Mouse (Mus musculus) limb, embryonic 13.5 days (tissue): ENCODE measurements around the gene Csrp1. TPM values are rescaled to one million over a fixed set of nuclear protein-coding genes. Genes with fewer than 3 reads are reported as not detected.
A peak's percentile ranks its signal among the peaks of the same experiment; 100 is the strongest.

ENCODE experiments used
- ATAC-seq: fragments of 200-750 bp; cut with Nextera tagmentation; 2 replicates; pipeline ENCODE4 v1.8.0; 2017; ENCODE audit warnings: low read depth, moderate number of reproducible peaks, moderate TSS enrichment; ENCODE audit not compliant: low FRiP score
- H3K27ac ChIP-seq: fragments of 300-500 bp; sonication (generic); 2 replicates; pipeline ENCODE4 v1.5.1; 2015; ENCODE audit warnings: inconsistent platforms, mild to moderate bottlenecking, moderate library complexity
- H3K27me3 ChIP-seq: fragments of 300-500 bp; sonication (generic); 2 replicates; pipeline ENCODE4 v1.6.1; 2015; ENCODE audit warnings: mild to moderate bottlenecking, inconsistent platforms
- H3K36me3 ChIP-seq: fragments of 300-500 bp; sonication (generic); 2 replicates; pipeline ENCODE4 v1.6.1; 2015; ENCODE audit warnings: inconsistent platforms, mild to moderate bottlenecking, moderate library complexity
- H3K4me1 ChIP-seq: fragments of 300-500 bp; sonication (generic); 2 replicates; pipeline ENCODE4 v1.6.1; 2015; ENCODE audit warnings: inconsistent platforms
- H3K4me2 ChIP-seq: fragments of 300-500 bp; sonication (generic); replicated peaks from 2 replicates; pipeline ENCODE4 v1.6.1; 2015; ENCODE audit warnings: inconsistent platforms, mild to moderate bottlenecking, moderate library complexity
- H3K4me3 ChIP-seq: fragments of 300-500 bp; sonication (generic); 2 replicates; pipeline ENCODE4 v1.5.1; 2015; ENCODE audit warnings: moderate library complexity, mild to moderate bottlenecking, inconsistent platforms
- H3K9ac ChIP-seq: fragments of 300-500 bp; sonication (generic); 2 replicates; pipeline ENCODE4 v1.6.1; 2015; ENCODE audit warnings: mild to moderate bottlenecking, inconsistent platforms
- H3K9me3 ChIP-seq: fragments of 300-500 bp; sonication (generic); 2 replicates; pipeline ENCODE4 v1.6.1; 2016; ENCODE audit warnings: inconsistent platforms
- WGBS: fragments of 180-500 bp; shearing (Covaris S2); methylation state at CpG from one replicate; pipeline ENCODE4 v1.1.7; 2015; 5-methylcytosine and 5-hydroxymethylcytosine counted together
- polyA plus RNA-seq: library from polyadenylated mRNA; unstranded; fragments of >200 nt; fragmentation: Nextera tagmentation; extraction: Ambion mirVana; gene quantifications from 2 replicates; pipeline ENCODE4 v1.2.1, GENCODE M21; 2015

The Csrp1 gene
- polyA plus RNA-seq, result 74.0 and 77.5 TPM in 2 replicates

GRCm38 (mm10) chr1:135719983-135720382, at the start of gene Csrp1:
TSS of gene Csrp1 (plus strand) at chr1:135720061.
- 64% methylated on average over 6 of the region's 6 CpGs for WGBS
- Histone ChIP-seq H3K27me3 (no peaks in the 10 kb centered on the region), H3K36me3 (no peaks in the 10 kb centered on the region), H3K4me3 (no peak within 1 kb of the TSS), H3K4me1 (no peaks in the 10 kb centered on the region), H3K9ac (no peak within 1 kb of the TSS), H3K9me3 (no peaks in the 10 kb centered on the region), H3K27ac (no peak within 1 kb of the TSS), H3K4me2 (peak within 1 kb of the TSS; percentile 27; the same call in 1 of the 2 replicates)
- ATAC-seq, result no peak

DNA sequence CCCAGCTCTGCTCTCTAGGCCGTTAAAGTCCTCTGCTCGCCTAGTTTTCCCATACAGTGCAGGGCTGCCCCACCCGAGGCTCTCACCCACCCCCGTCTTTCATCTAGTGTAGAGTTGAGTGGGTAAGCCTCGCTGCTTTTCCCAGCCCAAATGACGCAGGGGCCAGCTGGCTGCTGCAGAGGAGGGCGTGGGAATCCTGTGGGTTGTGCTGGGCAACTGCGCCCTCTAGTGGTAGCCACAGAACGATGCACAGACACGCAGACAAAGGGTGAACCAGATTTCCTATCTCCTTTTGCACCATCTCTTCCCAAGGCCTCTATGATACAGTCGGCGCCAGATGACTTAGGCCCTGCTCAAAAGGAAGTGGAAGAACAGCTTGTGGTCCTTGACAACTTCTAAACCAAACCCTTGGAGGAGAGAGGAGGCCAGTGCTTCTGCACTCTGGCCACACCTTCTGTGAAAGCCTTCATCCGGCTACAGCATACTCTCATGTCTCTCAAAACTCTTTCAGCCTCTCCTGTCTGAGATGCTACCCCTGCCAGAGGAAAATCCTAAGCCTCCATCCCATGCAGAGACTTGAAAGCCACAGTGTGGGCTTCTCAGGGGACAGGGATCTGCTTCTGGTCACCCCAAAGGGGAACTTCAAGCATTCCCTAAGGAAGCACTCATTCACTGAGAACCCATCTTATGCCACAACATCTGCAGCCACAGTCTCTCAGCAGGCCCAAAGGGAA, 49.3 kb upstream of the Csrp1 start:
- no peak overlapping the region for H3K9ac ChIP-seq
- WGBS, result 8% methylated on average over 13 of the region's 13 CpGs
- H3K4me2 ChIP-seq, result 0 out of 2 replicates have a peak overlapping the region, but pooled peaks have one; percentile 34
- H3K4me3 ChIP-seq, result no peak overlapping the region
- no peaks in the 10 kb centered on the region for H3K36me3 ChIP-seq
- peak; percentile 64 for ATAC-seq
- no peak overlapping the region for H3K27ac ChIP-seq
- peaks cover 36% of the 10 kb centered on the region for H3K4me1 ChIP-seq
- H3K27me3 ChIP-seq, result no peaks in the 10 kb centered on the region
- H3K9me3 ChIP-seq, result no peaks in the 10 kb centered on the region

DNA sequence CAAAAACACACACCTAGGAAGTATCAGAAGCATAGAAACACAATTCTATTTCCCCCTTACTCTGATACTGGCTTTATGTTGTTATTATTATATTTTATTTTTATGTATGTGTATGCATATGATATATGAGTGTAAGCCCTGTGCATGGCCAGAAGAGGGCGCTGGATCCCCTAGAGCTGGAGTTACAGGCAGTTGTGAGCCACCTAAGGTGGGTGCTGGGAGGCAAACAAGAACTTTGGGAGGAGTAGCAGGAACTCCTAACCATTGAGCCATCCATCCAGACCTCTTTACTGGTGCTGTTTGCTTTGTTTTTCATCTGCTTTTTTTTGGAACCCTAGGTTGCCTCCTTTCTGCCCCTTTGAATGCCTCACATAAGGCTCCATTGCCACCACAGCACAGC, 48.5 kb upstream of the Csrp1 start:
- ATAC-seq, result no peak

DNA sequence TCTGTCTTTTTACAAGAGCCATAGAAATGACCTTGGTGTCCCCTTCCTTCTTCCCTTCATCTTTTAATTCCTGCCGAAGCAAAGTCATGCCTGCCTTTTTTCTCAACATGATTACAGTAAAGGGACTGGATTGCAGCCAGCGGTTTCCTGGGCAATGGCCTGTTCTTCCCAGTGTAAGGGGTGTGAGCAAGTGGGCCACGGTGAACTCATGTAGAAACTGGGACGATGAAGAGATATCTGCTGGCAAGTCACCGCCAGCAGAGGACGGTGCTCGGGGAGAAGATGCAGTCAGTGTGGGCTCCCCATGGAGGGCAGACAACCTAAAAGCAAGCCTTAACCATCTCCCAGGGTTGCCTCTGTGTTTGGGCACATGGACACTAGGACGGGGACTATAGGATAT, 47.9 kb upstream of the Csrp1 start:
- H3K36me3 ChIP-seq, result no peaks in the 10 kb centered on the region
- ATAC-seq, result no peak
- H3K4me2 ChIP-seq, result no peak overlapping the region
- no peaks in the 10 kb centered on the region for H3K9me3 ChIP-seq
- 81% methylated on average over 8 of the region's 8 CpGs for WGBS
- 0 out of 2 replicates have a peak overlapping the region, but pooled peaks have one; percentile 4 for H3K9ac ChIP-seq
- H3K4me3 ChIP-seq, result no peak overlapping the region
- H3K27me3 ChIP-seq, result no peaks in the 10 kb centered on the region
- H3K27ac ChIP-seq, result no peak overlapping the region
- peaks cover 34% of the 10 kb centered on the region for H3K4me1 ChIP-seq

More for the DNA sequence above, 48.5 kb upstream of the Csrp1 start:
- Histone ChIP-seq H3K36me3 (no peaks in the 10 kb centered on the region), H3K4me3 (no peak overlapping the region), H3K27me3 (no peaks in the 10 kb centered on the region), H3K9ac (no peak overlapping the region), H3K4me1 (peaks cover 34% of the 10 kb centered on the region), H3K9me3 (no peaks in the 10 kb centered on the region), H3K27ac (no peak overlapping the region), H3K4me2 (no peak overlapping the region)
- WGBS, result 30% methylated on average over 1 of the region's 1 CpGs

- 60% methylated on average over 4 of the region's 4 CpGs for WGBS
- H3K36me3 ChIP-seq, result no peaks in the 10 kb centered on the region
- no peak overlapping the region for H3K4me2 ChIP-seq
- H3K27ac ChIP-seq, result no peak overlapping the region
- H3K4me3 ChIP-seq, result no peak overlapping the region
- ATAC-seq, result no peak
- H3K9me3 ChIP-seq, result no peaks in the 10 kb centered on the region
- peaks cover 34% of the 10 kb centered on the region for H3K4me1 ChIP-seq
- H3K27me3 ChIP-seq, result no peaks in the 10 kb centered on the region
- H3K9ac ChIP-seq, result peak overlapping the region; percentile 35; the same call in 1 of the 2 replicates
Observed at GRCm38 (mm10) chr1:135672374-135672773, 47.5 kb upstream of the Csrp1 start.

- no peak overlapping the region for H3K4me2 ChIP-seq
- H3K9me3 ChIP-seq, result no peaks in the 10 kb centered on the region
- no peaks in the 10 kb centered on the region for H3K36me3 ChIP-seq
- H3K4me1 ChIP-seq, result peaks cover 28% of the 10 kb centered on the region
- 80% methylated on average over 14 of the region's 14 CpGs for WGBS
- H3K27me3 ChIP-seq, result no peaks in the 10 kb centered on the region
- H3K9ac ChIP-seq, result no peak overlapping the region
- no peak overlapping the region for H3K27ac ChIP-seq
- no peak overlapping the region for H3K4me3 ChIP-seq
- ATAC-seq, result no peak
Observed at GRCm38 (mm10) chr1:135673423-135673822, 46.4 kb upstream of the Csrp1 start.

DNA sequence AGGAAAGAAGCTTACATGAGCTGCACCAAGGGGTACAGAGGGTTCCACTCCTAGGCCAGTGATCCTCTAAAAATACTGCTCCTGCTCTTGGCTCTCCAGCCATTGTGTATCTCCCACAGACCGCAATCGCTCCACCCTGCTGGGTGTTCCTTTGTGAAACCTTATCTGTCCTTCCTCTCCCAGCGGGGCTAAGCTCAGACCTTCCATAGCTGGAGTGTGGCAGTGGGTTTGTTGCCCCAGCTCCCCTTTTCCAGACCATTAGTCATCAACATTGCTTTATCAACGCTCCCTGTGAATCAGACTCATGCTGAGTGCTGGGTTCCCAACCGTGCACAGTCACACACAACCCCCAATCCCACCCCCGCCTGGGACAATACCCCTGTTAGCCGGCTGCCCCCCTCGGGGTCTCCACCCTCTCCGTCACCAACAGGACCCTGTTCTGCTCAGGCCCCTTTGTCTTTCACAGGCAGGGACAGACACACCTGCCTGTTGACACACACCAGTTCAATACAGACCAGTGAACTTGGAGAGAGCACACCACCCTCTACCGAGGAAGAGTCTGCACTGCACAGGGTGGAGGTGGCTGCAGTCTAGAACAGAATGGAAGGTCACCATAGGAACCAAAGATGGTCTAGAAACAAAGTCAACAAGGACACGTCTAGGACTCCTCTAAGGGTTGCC, 44.3 kb upstream of the Csrp1 start:
- WGBS, result 56% methylated on average over 11 of the region's 11 CpGs
- no peaks in the 10 kb centered on the region for H3K27me3 ChIP-seq
- peaks cover 6% of the 10 kb centered on the region; the same call in 1 of the 2 replicates for H3K4me1 ChIP-seq
- no peak for ATAC-seq
- no peak overlapping the region for H3K27ac ChIP-seq
- H3K9ac ChIP-seq, result no peak overlapping the region
- H3K9me3 ChIP-seq, result no peaks in the 10 kb centered on the region
- H3K4me3 ChIP-seq, result no peak overlapping the region
- no peak overlapping the region for H3K4me2 ChIP-seq
- H3K36me3 ChIP-seq, result no peaks in the 10 kb centered on the region

DNA sequence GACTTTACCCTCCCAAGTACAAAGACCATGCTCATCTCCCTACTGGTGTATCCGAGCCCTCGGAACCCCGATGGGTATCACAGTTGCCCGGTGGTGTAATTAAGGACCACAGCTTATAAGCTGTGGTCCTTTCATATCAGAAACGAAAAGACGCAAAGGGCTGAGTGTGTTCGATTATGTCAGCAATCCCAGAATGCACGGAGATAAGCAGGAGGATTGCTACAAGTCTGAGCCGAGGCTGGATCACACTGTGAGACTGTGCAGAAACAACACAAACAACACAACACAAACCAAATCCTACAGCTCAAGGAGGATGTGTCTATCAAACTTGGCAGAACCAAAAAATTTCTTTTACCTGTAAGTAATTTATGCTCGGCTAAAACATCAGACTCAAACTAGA, 43.6 kb upstream of the Csrp1 start:
- 87% methylated on average over 10 of the region's 10 CpGs for WGBS
- H3K36me3 ChIP-seq, result no peaks in the 10 kb centered on the region
- no peak overlapping the region for H3K9ac ChIP-seq
- no peaks in the 10 kb centered on the region for H3K27me3 ChIP-seq
- no peak overlapping the region for H3K4me3 ChIP-seq
- no peak overlapping the region for H3K4me2 ChIP-seq
- no peak for ATAC-seq
- 0 out of 2 replicates have a peak, but pooled peaks cover 4% of the 10 kb centered on the region for H3K4me1 ChIP-seq
- H3K27ac ChIP-seq, result no peak overlapping the region
- H3K9me3 ChIP-seq, result no peaks in the 10 kb centered on the region

DNA sequence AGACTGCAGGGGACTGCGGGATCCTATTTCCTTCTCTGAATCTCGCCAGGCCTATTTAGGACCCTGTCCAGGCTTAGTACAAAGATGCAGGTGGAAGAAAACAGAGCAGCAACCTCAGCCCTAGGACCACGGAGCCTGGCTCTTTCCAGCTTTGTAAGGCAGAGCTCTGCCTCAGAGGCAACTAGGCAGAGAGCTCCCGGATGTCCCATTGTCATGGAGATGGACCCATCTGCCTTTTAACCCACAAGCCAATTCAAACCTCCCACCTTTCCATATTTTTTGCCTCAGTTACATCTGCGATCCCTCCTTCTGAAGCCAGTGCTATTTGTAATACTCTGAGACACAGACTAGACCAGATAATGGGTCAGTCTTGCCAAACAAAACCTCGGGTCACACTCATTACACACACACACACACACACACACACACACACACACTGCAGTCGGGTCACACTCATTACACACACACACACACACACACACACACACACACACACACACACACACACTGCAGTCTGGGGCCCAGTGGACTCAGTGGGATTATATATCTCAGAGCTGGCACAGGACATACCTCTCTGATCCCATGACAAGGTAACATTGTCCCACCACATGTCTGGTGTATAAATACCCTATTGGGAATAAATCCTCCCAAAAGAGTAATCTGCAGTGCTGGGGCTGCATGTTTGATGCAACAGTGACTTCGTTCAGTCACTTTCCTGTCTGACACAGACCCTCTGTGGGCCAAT, 42.8 kb upstream of the Csrp1 start:
- H3K4me1 ChIP-seq, result 0 out of 2 replicates have a peak, but pooled peaks cover under 1% of the 10 kb centered on the region
- no peaks in the 10 kb centered on the region for H3K36me3 ChIP-seq
- no peaks in the 10 kb centered on the region for H3K27me3 ChIP-seq
- no peak overlapping the region for H3K4me2 ChIP-seq
- H3K4me3 ChIP-seq, result no peak overlapping the region
- no peaks in the 10 kb centered on the region for H3K9me3 ChIP-seq
- no peak overlapping the region for H3K27ac ChIP-seq
- 49% methylated on average over 8 of the region's 8 CpGs for WGBS
- H3K9ac ChIP-seq, result no peak overlapping the region
- no peak for ATAC-seq

DNA sequence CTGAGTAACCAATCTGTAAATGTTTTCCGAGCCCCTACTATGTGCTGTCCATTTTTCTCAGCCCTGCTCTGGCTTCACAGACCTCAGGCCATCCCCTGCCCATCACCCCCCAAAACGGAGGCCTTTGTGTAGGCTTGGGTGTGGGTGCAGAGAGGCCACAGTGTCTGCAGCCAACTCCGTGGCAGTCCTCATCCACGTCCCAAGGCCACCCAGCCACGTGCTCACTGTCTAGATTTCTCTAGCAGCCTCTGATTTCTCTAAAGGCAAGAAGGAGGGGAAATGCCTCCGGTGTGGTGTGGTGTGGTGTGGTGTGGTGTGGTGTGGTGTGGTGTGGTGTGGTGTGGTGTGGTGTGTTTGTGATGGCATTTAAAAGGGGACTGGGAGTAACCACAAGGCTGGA, 41.7 kb upstream of the Csrp1 start:
- H3K9ac ChIP-seq, result no peak overlapping the region

GRCm38 (mm10) chr1:135680716-135681115, 39.1 kb upstream of the Csrp1 start:
- Histone ChIP-seq H3K27ac (no peak overlapping the region), H3K9me3 (no peaks in the 10 kb centered on the region), H3K4me3 (no peak overlapping the region), H3K4me1 (peaks cover 5% of the 10 kb centered on the region), H3K27me3 (peaks cover 2% of the 10 kb centered on the region; the same call in 1 of the 2 replicates), H3K4me2 (no peak overlapping the region), H3K9ac (no peak overlapping the region), H3K36me3 (no peaks in the 10 kb centered on the region)
- no peak for ATAC-seq
- WGBS, result 83% methylated on average over 4 of the region's 4 CpGs

More for the DNA sequence above, 41.7 kb upstream of the Csrp1 start:
- Histone ChIP-seq H3K27ac (no peak overlapping the region), H3K4me3 (no peak overlapping the region), H3K36me3 (no peaks in the 10 kb centered on the region), H3K4me1 (no peaks in the 10 kb centered on the region), H3K4me2 (no peak overlapping the region), H3K9me3 (no peaks in the 10 kb centered on the region), H3K27me3 (no peaks in the 10 kb centered on the region)
- WGBS, result 81% methylated on average over 6 of the region's 6 CpGs
- ATAC-seq, result no peak

DNA sequence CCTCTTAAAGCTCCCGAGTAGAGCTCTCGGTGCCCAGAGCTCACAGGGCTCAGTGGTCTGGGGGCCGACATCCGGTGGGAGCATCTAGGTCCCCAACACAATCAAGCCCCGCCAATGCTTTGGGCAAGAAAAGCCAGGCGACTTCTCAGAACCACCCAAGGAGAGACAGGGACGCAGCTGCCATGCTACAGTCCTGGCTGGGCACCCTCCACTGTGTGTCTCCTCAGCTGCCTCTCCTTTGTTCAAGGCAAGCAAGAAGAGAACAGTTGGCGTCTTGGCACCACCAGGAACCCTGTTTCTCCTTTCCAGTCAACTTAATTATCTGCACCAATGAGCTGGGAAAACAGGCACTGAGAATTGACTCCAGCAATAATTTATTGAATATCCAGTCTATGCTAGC, 38.7 kb upstream of the Csrp1 start:
- Histone ChIP-seq H3K9me3 (no peaks in the 10 kb centered on the region), H3K4me1 (peaks cover 9% of the 10 kb centered on the region), H3K27me3 (peaks cover 6% of the 10 kb centered on the region), H3K27ac (no peak overlapping the region), H3K36me3 (no peaks in the 10 kb centered on the region), H3K9ac (no peak overlapping the region), H3K4me2 (no peak overlapping the region), H3K4me3 (no peak overlapping the region)
- no peak for ATAC-seq
- 80% methylated on average over 8 of the region's 8 CpGs for WGBS
